Mouse (Mus musculus): ENCODE results near the gene Shc1. TPM values are rescaled to one million over a fixed set of nuclear protein-coding genes. Genes with fewer than 3 reads are reported as not detected.
"Not testable (repeated sequence)": the region's sequence is repeated elsewhere in the genome, so short reads cannot be mapped to it uniquely, and the experiment has no call there.

Shc1 gene
- polyA plus RNA-seq, 1 experiment from 2014 or later, result 14.4 TPM

DNA sequence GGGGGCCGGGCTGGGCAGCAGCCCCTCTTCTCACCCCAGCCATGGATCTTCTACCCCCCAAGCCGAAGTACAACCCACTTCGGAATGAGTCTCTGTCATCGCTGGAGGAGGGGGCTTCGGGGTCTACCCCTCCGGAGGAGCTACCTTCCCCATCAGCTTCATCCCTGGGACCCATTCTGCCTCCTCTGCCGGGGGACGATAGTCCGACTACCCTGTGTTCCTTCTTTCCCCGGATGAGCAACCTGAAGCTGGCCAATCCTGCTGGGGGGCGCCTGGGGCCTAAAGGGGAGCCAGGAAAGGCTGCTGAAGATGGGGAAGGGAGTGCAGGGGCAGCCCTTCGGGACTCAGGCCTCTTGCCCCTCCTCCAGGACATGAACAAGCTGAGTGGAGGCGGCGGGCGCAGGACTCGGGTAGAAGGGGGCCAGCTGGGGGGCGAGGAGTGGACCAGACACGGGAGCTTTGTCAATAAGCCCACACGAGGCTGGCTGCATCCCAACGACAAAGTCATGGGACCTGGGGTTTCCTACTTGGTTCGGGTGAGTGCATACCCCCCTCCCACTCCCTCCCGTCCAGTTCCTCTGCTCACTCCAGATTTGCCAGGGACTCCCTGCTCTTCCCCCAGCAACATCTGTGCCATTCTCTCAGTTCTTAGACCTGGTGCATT is 3.7 kb downstream of the Shc1 start:
- Histone ChIP-seq H3K9me3 (ENCODE audit: control insufficient read depth, low read length) (no peaks in the 10 kb centered on the region), H3K36me3 (ENCODE audit: control insufficient read depth, insufficient read depth) (no peaks in the 10 kb centered on the region), H3K27me3 (replicated peaks; ENCODE audit: control insufficient read depth, insufficient read depth, low read length) (no peaks in the 10 kb centered on the region), H3K4me2 (ENCODE audit: low read length) (peak overlapping the region; percentile 47), H3K27ac (ENCODE audit: low read length) (no peak overlapping the region), H3K9ac (replicated peaks; ENCODE audit: low read depth, low read length) (peak overlapping the region; percentile 35), H3K4me1 (replicated peaks; ENCODE audit: control insufficient read depth, insufficient read depth, low read length) (peaks cover 27% of the 10 kb centered on the region), H3K4me3 (replicated peaks; ENCODE audit: low read length) (peak overlapping the region; percentile 27)
- no peak for ATAC-seq
- 9% methylated on average over 22 of the region's 22 CpGs for WGBS

DNA sequence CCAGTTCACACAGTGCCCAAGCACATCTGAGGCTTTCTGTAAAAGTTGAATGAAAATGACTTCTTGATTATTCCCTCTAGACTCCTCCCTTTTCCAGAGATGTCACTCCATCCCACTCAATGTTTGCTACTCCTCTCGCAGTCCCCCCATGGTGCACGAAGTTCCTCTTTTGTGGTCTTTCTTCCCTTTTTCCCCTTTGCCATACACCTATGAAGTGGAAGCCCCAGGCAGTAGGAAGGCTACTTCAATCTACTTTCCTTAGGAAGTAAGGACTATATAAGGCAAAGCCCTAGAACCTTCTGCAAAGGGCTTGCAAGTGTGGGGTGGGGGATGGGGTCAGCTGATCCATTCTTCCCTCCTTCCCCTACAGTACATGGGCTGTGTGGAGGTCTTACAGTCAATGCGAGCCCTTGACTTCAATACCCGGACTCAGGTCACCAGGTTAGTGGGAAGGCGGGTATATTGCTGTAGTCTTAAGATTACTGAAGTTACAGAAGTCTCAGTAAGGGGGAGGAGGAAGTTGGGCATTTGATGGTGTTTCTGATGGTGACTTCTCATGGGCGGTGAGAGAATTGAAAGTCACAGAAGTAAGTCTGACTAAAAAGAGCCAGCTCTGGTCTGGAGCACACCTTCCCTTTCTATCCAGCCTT is 4.4 kb downstream of the Shc1 start:
- no peak overlapping the region for H3K4me3 ChIP-seq (replicated peaks; ENCODE audit: low read length)
- 75% methylated on average over 6 of the region's 6 CpGs for WGBS
- H3K27ac ChIP-seq (ENCODE audit: low read length), result no peak overlapping the region
- H3K4me2 ChIP-seq (ENCODE audit: low read length), result no peak overlapping the region
- H3K27me3 ChIP-seq (replicated peaks; ENCODE audit: control insufficient read depth, insufficient read depth, low read length), result no peaks in the 10 kb centered on the region
- ATAC-seq, result no peak
- no peak overlapping the region for H3K9ac ChIP-seq (replicated peaks; ENCODE audit: low read depth, low read length)
- peaks cover 20% of the 10 kb centered on the region for H3K4me1 ChIP-seq (replicated peaks; ENCODE audit: control insufficient read depth, insufficient read depth, low read length)
- H3K9me3 ChIP-seq (ENCODE audit: control insufficient read depth, low read length), result no peaks in the 10 kb centered on the region
- H3K36me3 ChIP-seq (ENCODE audit: control insufficient read depth, insufficient read depth), result no peaks in the 10 kb centered on the region

DNA sequence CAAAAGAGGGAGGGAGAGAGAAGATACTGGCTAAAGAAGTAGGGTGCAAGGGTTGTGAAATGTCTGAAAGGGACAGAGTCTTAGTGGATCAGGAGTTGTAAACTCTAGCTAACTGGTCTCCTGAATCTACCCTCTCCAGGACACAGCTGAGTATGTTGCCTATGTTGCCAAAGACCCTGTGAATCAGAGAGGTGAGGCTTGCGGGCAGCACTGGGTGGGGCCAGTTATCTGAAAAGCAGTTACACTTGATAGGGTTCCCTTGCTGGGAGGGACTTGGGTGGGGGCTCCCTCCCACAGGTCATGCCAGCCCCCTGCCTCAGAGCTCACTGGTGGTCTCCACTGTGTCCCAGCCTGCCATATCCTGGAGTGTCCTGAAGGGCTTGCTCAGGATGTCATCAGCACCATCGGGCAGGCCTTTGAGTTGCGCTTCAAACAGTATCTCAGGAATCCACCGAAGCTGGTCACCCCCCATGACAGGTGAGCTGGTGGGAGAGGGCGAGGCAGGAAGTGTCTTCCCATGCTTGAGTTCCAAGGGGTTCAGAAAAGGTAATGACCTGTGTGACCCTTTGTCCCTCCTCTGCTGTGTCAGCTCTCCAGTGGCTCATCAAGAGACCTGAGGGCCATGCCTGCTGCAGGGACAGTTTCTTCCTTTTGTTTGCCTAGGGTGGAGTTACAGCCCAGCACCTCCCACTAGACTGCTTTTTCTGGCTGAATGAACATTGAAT is 6.3 kb downstream of the Shc1 start:
- H3K9me3 ChIP-seq (ENCODE audit: control insufficient read depth, low read length), result no peaks in the 10 kb centered on the region
- H3K9ac ChIP-seq (replicated peaks; ENCODE audit: low read depth, low read length), result no peak overlapping the region
- no peak overlapping the region for H3K4me3 ChIP-seq (replicated peaks; ENCODE audit: low read length)
- 93% methylated on average over 5 of the region's 5 CpGs for WGBS
- H3K4me2 ChIP-seq (ENCODE audit: low read length), result no peak overlapping the region
- peaks cover 14% of the 10 kb centered on the region for H3K4me1 ChIP-seq (replicated peaks; ENCODE audit: control insufficient read depth, insufficient read depth, low read length)
- H3K36me3 ChIP-seq (ENCODE audit: control insufficient read depth, insufficient read depth), result no peaks in the 10 kb centered on the region
- no peak overlapping the region for H3K27ac ChIP-seq (ENCODE audit: low read length)
- H3K27me3 ChIP-seq (replicated peaks; ENCODE audit: control insufficient read depth, insufficient read depth, low read length), result no peaks in the 10 kb centered on the region
- no peak for ATAC-seq

DNA sequence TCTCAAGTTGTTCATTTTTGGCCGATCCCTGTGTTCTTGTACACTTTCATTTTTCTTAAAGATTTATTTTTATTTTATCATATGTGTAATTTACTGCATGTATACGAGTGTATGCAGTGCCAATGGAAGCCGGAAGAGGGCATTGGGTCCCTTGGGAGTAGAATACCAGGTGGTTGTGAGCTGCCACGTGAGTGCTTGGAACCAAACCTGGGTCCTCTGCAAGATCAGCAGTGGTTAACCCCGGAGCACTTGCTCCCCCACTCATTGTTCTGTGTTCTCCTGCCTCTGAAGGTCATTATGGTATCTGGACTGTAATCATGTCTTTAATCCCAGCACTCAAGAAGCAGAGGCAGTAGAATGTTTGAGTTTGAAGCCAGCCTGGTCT is 6.9 kb downstream of the Shc1 start:
- H3K27ac ChIP-seq (ENCODE audit: low read length), result no peak overlapping the region
- ATAC-seq, result no peak

DNA sequence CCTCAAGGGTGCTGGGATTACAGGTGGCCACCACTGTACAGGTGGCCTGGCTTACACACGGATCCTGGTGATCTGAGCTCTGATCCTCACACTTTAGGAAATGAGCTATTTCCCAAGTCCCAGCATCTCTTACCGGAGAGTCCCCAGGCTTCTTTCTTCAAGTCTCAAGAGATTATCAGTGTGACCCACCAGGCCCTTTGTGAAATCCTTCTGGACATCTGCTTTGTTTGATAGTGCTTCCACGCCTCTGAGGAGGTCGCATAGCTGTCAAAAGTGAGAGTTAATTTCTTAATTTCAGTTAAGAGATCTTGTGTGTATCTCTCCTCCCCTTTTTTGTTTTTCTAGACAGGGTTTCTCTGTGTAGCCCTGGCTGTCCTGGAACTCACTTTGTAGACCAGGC is 7.6 kb downstream of the Shc1 start:
- H3K4me2 ChIP-seq (ENCODE audit: low read length), result no peak overlapping the region
- H3K4me3 ChIP-seq (replicated peaks; ENCODE audit: low read length), result no peak overlapping the region
- H3K27ac ChIP-seq (ENCODE audit: low read length), result no peak overlapping the region
- peaks cover 13% of the 10 kb centered on the region for H3K4me1 ChIP-seq (replicated peaks; ENCODE audit: control insufficient read depth, insufficient read depth, low read length)
- ATAC-seq, result no peak
- 88% methylated on average over 4 of the region's 4 CpGs for WGBS
- H3K9me3 ChIP-seq (ENCODE audit: control insufficient read depth, low read length), result no peaks in the 10 kb centered on the region
- H3K9ac ChIP-seq (replicated peaks; ENCODE audit: low read depth, low read length), result no peak overlapping the region
- no peaks in the 10 kb centered on the region for H3K36me3 ChIP-seq (ENCODE audit: control insufficient read depth, insufficient read depth)
- no peaks in the 10 kb centered on the region for H3K27me3 ChIP-seq (replicated peaks; ENCODE audit: control insufficient read depth, insufficient read depth, low read length)

More for the DNA sequence above, 6.9 kb downstream of the Shc1 start:
- Histone ChIP-seq H3K4me3 (replicated peaks; ENCODE audit: low read length) (no peak overlapping the region), H3K9ac (replicated peaks; ENCODE audit: low read depth, low read length) (no peak overlapping the region), H3K9me3 (ENCODE audit: control insufficient read depth, low read length) (no peaks in the 10 kb centered on the region), H3K27me3 (replicated peaks; ENCODE audit: control insufficient read depth, insufficient read depth, low read length) (no peaks in the 10 kb centered on the region), H3K36me3 (ENCODE audit: control insufficient read depth, insufficient read depth) (no peaks in the 10 kb centered on the region), H3K4me1 (replicated peaks; ENCODE audit: control insufficient read depth, insufficient read depth, low read length) (peaks cover 12% of the 10 kb centered on the region), H3K4me2 (ENCODE audit: low read length) (no peak overlapping the region)
- 86% methylated on average over 5 of the region's 5 CpGs for WGBS

DNA sequence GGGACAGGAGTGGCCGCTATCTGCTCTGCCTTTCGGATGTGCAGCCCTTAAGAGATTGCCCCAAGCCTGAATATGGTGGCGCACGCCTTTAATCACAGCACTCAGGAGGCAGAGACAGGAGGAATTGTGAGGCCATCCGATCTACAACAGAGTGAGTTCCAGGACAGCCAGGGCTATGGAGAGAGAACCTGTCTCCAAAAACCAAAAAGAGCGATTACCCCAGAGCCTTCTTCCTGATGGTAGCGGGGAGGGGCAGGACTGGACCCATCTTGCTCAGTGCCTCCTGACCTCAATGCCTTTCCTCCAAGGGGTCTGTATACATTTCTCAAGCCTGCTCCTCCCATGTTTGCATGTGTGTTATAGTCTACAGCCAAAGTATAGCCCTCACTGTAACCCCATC is 10.8 kb downstream of the Shc1 start:
- not testable (repeated sequence) for H3K4me2 ChIP-seq (ENCODE audit: low read length); H3K27ac ChIP-seq (ENCODE audit: low read length); H3K27me3 ChIP-seq (replicated peaks; ENCODE audit: control insufficient read depth, insufficient read depth, low read length); H3K36me3 ChIP-seq (ENCODE audit: control insufficient read depth, insufficient read depth); H3K9me3 ChIP-seq (ENCODE audit: control insufficient read depth, low read length); ATAC-seq; H3K4me3 ChIP-seq (replicated peaks; ENCODE audit: low read length); H3K9ac ChIP-seq (replicated peaks; ENCODE audit: low read depth, low read length)
- WGBS, result 95% methylated on average over 6 of the region's 7 CpGs
- H3K4me1 ChIP-seq (replicated peaks; ENCODE audit: control insufficient read depth, insufficient read depth, low read length), result peaks cover 15% of the 10 kb centered on the region

DNA sequence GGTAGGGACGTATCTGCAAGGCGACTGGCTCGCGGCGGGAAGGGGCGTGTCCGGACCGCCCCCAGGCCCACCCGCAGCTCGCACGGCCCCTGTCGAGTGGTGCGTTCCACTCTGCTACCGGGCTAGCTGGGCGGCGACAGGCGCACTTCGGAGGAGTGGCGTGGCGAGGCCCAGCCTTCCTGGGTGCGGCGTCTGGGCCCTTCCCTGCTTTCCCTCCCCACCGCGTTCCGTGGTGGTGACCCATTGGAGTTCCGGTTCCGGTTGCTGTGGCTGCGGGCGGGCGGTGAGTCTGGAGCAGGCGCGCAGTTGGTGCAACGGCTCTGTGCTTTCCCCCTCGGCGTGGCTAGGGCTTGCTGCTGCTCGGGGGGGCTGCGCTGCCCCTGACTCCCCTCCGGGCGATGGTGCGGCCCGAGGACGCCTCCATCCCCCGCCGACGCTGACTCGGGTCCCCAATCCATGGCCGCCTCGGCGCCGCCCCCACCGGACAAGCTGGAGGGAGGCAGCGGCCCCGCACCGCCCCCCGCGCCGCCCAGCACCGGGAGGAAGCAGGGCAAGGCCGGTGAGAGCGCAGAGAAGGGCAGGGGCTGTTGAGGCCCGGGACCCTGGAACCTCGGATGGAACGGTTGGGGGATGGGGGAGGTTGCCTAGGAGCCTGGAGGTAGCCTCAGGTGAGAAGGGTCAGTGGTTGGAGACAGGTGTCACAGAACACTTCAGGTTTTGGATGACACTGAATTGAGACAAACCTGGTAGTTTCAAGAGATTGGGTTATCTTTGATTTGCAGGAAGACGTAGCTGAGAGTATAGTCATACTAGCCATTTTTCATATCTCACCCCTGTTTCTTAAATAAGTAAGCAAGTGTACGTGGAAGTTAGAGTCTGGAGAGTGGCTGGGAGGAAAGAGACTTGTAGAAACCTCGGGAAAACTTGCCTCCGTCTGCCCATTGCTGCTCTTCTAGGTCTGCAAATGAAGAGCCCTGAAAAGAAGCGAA is 12.2 kb downstream of the Shc1 start, which contains the start of gene Pygo2:
Gene Pygo2 (plus strand): TSS at position 44 of the 989 bp plus-strand sequence.
- WGBS, result 2% methylated on average over 68 of the region's 68 CpGs
- ATAC-seq, result peak; percentile 99

DNA sequence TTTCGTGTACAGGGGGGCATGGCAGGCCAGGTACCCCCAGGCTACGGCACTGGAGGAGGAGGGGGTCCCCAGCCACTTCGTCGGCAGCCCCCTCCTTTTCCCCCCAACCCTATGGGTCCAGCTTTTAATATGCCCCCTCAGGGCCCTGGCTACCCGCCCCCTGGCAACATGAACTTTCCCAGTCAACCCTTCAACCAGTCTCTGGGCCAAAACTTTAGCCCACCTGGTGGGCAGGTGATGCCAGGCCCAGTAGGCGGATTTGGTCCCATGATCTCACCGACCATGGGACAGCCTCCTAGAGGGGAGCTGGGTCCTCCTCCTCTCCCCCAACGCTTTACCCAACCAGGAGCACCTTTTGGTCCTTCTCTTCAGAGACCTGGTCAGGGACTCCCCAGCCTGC is 14.4 kb downstream of the Shc1 start:
- Histone ChIP-seq H3K4me2 (ENCODE audit: low read length) (no peak overlapping the region), H3K9me3 (ENCODE audit: control insufficient read depth, low read length) (no peaks in the 10 kb centered on the region), H3K4me1 (replicated peaks; ENCODE audit: control insufficient read depth, insufficient read depth, low read length) (peaks cover 24% of the 10 kb centered on the region), H3K27me3 (replicated peaks; ENCODE audit: control insufficient read depth, insufficient read depth, low read length) (no peaks in the 10 kb centered on the region), H3K9ac (replicated peaks; ENCODE audit: low read depth, low read length) (no peak overlapping the region), H3K27ac (ENCODE audit: low read length) (no peak overlapping the region), H3K4me3 (replicated peaks; ENCODE audit: low read length) (no peak overlapping the region), H3K36me3 (ENCODE audit: control insufficient read depth, insufficient read depth) (0 out of 2 replicates have a peak, but pooled peaks cover 11% of the 10 kb centered on the region)
- no peak for ATAC-seq
- 89% methylated on average over 8 of the region's 8 CpGs for WGBS

More for the DNA sequence above, 12.2 kb downstream of the Shc1 start, which contains the start of gene Pygo2:
- Histone ChIP-seq H3K9ac (replicated peaks; ENCODE audit: low read depth, low read length) (peak within 1 kb of the TSS; percentile 94), H3K36me3 (ENCODE audit: control insufficient read depth, insufficient read depth) (0 out of 2 replicates have a peak, but pooled peaks cover 11% of the 10 kb centered on the region), H3K27me3 (replicated peaks; ENCODE audit: control insufficient read depth, insufficient read depth, low read length) (no peaks in the 10 kb centered on the region), H3K4me2 (ENCODE audit: low read length) (peak within 1 kb of the TSS; percentile 66), H3K4me3 (replicated peaks; ENCODE audit: low read length) (peak within 1 kb of the TSS; percentile 74), H3K4me1 (replicated peaks; ENCODE audit: control insufficient read depth, insufficient read depth, low read length) (peaks cover 18% of the 10 kb centered on the region), H3K9me3 (ENCODE audit: control insufficient read depth, low read length) (no peaks in the 10 kb centered on the region), H3K27ac (ENCODE audit: low read length) (peak within 1 kb of the TSS; percentile 86)
